Mouse (Mus musculus) frontal cortex, postnatal 14 days (tissue): ENCODE measurements at regions not wholly inside any gene's neighbourhood (a gene's known extent, or its start where the extent isn't known, plus 50 kb on each side); places are given as distances from the start of the nearest gene placed in this dataset.

ENCODE experiments used
- DNase-seq, 2 experiments: peaks; one replicate each; pipeline ENCODE4 v3.0.0; 2022; ENCODE audit warnings: low spot score in 2 of 2

- peak; percentile 16 to 19 for DNase-seq
Observed at GRCm38 (mm10) chr1:72963449-72963848, 52.3 kb downstream of the Tnp1 start.

GRCm38 (mm10) chr1:72960241-72960653 is 55.5 kb downstream of the Tnp1 start:
- no peak for DNase-seq

- no peak for DNase-seq
Observed at GRCm38 (mm10) chr1:72955387-72955786, 60.3 kb downstream of the Tnp1 start.

- no peak for DNase-seq
Observed at GRCm38 (mm10) chr1:72952896-72953295, 62.8 kb downstream of the Tnp1 start.

GRCm38 (mm10) chr1:72951802-72952201 is 63.9 kb downstream of the Tnp1 start:
- no peak for DNase-seq

- DNase-seq, result no peak
Observed at GRCm38 (mm10) chr1:72951365-72951764, 64.3 kb downstream of the Tnp1 start.

- no peak for DNase-seq
Observed at GRCm38 (mm10) chr1:72946235-72946634, 69.5 kb downstream of the Tnp1 start.

- no peak for DNase-seq
Observed at GRCm38 (mm10) chr1:72945750-72946102, 70.0 kb downstream of the Tnp1 start.

- no peak for DNase-seq
Observed at GRCm38 (mm10) chr1:72944805-72945749, 70.4 kb upstream of the Igfbp5 start.

GRCm38 (mm10) chr1:72944221-72944620 is 69.5 kb upstream of the Igfbp5 start:
- DNase-seq, result no peak

GRCm38 (mm10) chr1:72943082-72943481 is 68.4 kb upstream of the Igfbp5 start:
- no peak for DNase-seq

GRCm38 (mm10) chr1:72942351-72942750 is 67.7 kb upstream of the Igfbp5 start:
- no peak for DNase-seq

- no peak for DNase-seq
Observed at GRCm38 (mm10) chr1:72939948-72940347, 65.3 kb upstream of the Igfbp5 start.

GRCm38 (mm10) chr1:72936681-72937465 is 62.2 kb upstream of the Igfbp5 start:
- DNase-seq, result no peak

GRCm38 (mm10) chr1:72936231-72936630 is 61.5 kb upstream of the Igfbp5 start:
- DNase-seq, result no peak

- DNase-seq, result no peak
Observed at GRCm38 (mm10) chr1:72935084-72935483, 60.4 kb upstream of the Igfbp5 start.

- no peak for DNase-seq
Observed at GRCm38 (mm10) chr1:72929774-72930173, 55.1 kb upstream of the Igfbp5 start.
